Mouse (Mus musculus): ENCODE measurements around the gene Stab2. TPM values are rescaled to one million over a fixed set of nuclear protein-coding genes. Genes with fewer than 3 reads are reported as not detected.

Stab2 gene
- polyA plus RNA-seq, 1 experiment from 2014 or later, result 1.6 TPM

DNA sequence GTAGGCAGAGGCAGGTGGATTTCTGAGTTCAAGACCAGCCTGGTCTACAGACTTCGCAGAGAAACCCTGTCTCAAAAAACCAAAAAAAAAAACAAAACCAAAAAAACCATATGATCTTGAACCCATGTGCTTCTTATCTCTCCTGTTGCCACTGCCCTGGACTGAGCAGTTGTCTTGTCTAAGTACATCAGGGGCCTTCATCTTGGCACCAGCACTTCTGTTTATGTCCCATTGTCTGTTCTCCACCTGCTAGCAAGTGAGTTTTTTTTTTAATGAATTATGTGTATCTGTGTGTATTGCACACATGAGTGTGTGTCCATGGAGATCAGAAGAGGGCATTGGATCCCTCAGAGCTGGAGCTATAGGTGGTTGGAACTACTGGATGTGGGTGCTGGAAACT, 200.5 kb downstream of the Stab2 start:
- Histone ChIP-seq H3K4me2 (replicated peaks; ENCODE audit: low read depth, low read length) (no peak overlapping the region), H3K4me1 (ENCODE audit: insufficient read depth, low read length) (peaks cover 5% of the 10 kb centered on the region; the same call in 1 of the 2 replicates), H3K9ac (replicated peaks; ENCODE audit: low read length) (no peak overlapping the region), H3K4me3 (ENCODE audit: low read length) (no peak overlapping the region), H3K36me3 (ENCODE audit: insufficient read depth, low read length) (no peaks in the 10 kb centered on the region), H3K27me3 (ENCODE audit: insufficient read depth, low read length) (no peaks in the 10 kb centered on the region), H3K9me3 (ENCODE audit: low read length) (no peaks in the 10 kb centered on the region), H3K27ac (ENCODE audit: low read length) (no peak overlapping the region)
- no peak for ATAC-seq (ENCODE audit: low FRiP score, low TSS enrichment)
- 100% methylated on average over 1 of the region's 1 CpGs for WGBS

DNA sequence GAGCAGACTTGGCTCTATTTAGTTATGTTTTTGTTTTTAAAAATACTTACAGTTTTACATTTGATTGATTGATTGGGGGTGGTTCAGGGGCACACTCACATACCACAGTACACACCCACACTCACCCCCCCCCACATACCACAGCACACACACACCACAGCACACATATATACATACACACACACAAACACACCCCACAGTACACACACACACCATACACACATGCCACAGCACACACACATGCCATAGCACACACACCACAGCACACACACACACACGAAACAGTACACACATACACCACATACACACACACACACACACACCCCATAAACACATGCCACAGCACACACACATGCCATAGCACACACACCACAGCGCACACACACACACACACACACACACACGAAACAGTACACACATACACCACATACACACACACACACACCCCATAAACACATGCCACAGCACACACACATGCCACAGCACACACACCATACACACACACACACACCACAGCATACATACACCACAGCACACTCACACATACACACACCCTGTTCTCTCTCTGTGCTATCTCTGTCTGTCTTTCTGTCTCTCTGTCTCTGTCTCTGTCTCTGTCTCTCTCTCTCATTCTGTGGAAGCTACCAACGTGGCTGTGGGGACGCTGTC, 211.6 kb downstream of the Stab2 start:
- H3K27ac ChIP-seq (ENCODE audit: low read length), result no peak overlapping the region
- peak; percentile 46; the same call in 1 of the 2 replicates for ATAC-seq (ENCODE audit: low FRiP score, low TSS enrichment)
- H3K4me2 ChIP-seq (replicated peaks; ENCODE audit: low read depth, low read length), result no peak overlapping the region
- 93% methylated on average over 5 of the region's 5 CpGs for WGBS
- no peaks in the 10 kb centered on the region for H3K9me3 ChIP-seq (ENCODE audit: low read length)
- H3K27me3 ChIP-seq (ENCODE audit: insufficient read depth, low read length), result no peaks in the 10 kb centered on the region
- no peaks in the 10 kb centered on the region for H3K36me3 ChIP-seq (ENCODE audit: insufficient read depth, low read length)
- peaks cover 6% of the 10 kb centered on the region; the same call in 1 of the 2 replicates for H3K4me1 ChIP-seq (ENCODE audit: insufficient read depth, low read length)
- no peak overlapping the region for H3K9ac ChIP-seq (replicated peaks; ENCODE audit: low read length)
- no peak overlapping the region for H3K4me3 ChIP-seq (ENCODE audit: low read length)

DNA sequence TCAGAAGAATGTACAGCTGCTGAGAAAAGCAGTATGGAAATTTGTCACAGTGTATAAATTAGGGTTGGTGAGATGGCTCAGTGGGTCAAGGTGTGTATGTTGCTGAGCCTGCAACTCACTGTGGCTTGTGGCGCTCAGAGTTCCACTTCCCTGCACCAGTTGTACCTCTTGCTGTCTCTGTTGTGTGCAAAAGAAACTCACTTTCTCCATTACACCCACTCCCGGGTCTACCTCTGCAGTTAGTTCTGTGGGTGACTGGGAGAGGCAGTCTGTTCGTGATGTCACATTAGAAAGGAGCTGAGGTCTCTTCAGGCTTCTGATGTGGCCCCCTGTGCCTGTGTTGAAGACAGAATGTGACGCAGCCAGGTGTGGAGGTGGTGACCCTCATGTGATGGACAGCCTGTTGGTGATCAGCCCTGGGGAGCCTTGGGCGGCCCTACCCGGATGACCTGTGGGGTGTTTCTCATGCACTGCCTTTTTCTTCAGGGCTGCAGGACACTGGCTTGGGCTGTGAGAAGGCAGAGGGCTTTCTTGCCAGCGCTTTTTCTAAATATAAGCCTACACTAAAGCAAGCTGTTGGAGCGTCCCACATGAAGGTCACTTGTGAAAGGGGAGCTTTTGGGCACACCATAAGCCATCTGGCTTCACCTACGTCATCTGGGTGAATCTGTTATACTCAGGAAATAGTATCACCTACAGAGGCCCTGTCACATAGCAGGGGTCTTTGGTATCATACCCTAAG, 212.9 kb downstream of the Stab2 start:
- no peak overlapping the region for H3K9ac ChIP-seq (replicated peaks; ENCODE audit: low read length)
- WGBS, result 83% methylated on average over 9 of the region's 9 CpGs
- H3K4me1 ChIP-seq (ENCODE audit: insufficient read depth, low read length), result peaks cover 6% of the 10 kb centered on the region; the same call in 1 of the 2 replicates
- H3K9me3 ChIP-seq (ENCODE audit: low read length), result no peaks in the 10 kb centered on the region
- H3K4me2 ChIP-seq (replicated peaks; ENCODE audit: low read depth, low read length), result no peak overlapping the region
- no peak for ATAC-seq (ENCODE audit: low FRiP score, low TSS enrichment)
- H3K4me3 ChIP-seq (ENCODE audit: low read length), result no peak overlapping the region
- H3K27ac ChIP-seq (ENCODE audit: low read length), result no peak overlapping the region
- H3K36me3 ChIP-seq (ENCODE audit: insufficient read depth, low read length), result no peaks in the 10 kb centered on the region
- H3K27me3 ChIP-seq (ENCODE audit: insufficient read depth, low read length), result no peaks in the 10 kb centered on the region

DNA sequence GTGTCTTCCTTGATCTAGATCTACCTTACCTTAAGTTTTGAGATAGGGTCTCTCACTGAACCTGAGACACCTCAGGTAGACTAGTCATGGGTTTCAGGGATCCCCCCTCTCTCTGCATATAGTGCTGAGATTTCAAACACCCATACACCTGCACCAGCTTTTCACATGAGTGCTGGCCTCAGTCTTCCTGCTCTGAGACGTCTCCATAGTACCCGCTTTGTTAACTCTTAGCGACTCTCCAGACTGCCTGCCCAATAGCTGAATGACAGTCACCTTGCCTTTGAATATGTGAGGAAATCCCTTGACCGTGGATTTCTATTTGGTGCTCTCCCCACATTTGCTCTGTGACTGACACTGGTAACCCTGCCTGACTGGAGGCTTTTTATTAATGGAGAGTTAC, 213.6 kb downstream of the Stab2 start:
- ATAC-seq (ENCODE audit: low FRiP score, low TSS enrichment), result no peak
- Histone ChIP-seq H3K27me3 (ENCODE audit: insufficient read depth, low read length) (no peaks in the 10 kb centered on the region), H3K9ac (replicated peaks; ENCODE audit: low read length) (no peak overlapping the region), H3K4me3 (ENCODE audit: low read length) (no peak overlapping the region), H3K4me2 (replicated peaks; ENCODE audit: low read depth, low read length) (no peak overlapping the region), H3K4me1 (ENCODE audit: insufficient read depth, low read length) (peaks cover 6% of the 10 kb centered on the region; the same call in 1 of the 2 replicates), H3K27ac (ENCODE audit: low read length) (no peak overlapping the region), H3K9me3 (ENCODE audit: low read length) (no peaks in the 10 kb centered on the region), H3K36me3 (ENCODE audit: insufficient read depth, low read length) (no peaks in the 10 kb centered on the region)
- 90% methylated on average over 4 of the region's 4 CpGs for WGBS

DNA sequence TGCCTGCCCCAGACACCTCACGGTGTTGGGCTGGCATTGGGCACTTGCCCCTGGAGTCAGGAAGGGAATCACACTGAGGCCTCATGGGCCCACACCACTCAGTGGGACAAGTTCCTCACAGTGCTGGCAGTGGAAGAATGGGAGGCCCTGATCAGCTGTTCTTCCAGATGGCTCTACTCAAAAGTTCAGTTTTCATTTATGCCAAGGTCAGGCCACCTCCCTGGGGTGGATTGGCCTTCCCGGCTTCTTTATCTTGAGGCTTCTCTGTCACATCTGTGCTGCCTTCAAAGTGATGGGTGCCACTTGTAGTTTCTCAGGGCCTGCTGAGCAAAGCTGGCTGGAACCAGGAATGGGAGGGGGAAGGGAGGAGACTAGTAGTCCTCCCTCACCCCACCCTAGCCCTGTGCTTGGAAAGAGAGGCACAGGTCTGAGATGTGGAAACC, 214.3 kb downstream of the Stab2 start:
- H3K27me3 ChIP-seq (ENCODE audit: insufficient read depth, low read length), result no peaks in the 10 kb centered on the region
- no peak overlapping the region for H3K4me2 ChIP-seq (replicated peaks; ENCODE audit: low read depth, low read length)
- H3K36me3 ChIP-seq (ENCODE audit: insufficient read depth, low read length), result no peaks in the 10 kb centered on the region
- 68% methylated on average over 2 of the region's 2 CpGs for WGBS
- H3K9me3 ChIP-seq (ENCODE audit: low read length), result no peaks in the 10 kb centered on the region
- peak; percentile 54 for ATAC-seq (ENCODE audit: low FRiP score, low TSS enrichment)
- H3K4me1 ChIP-seq (ENCODE audit: insufficient read depth, low read length), result peaks cover 6% of the 10 kb centered on the region; the same call in 1 of the 2 replicates
- H3K4me3 ChIP-seq (ENCODE audit: low read length), result no peak overlapping the region
- no peak overlapping the region for H3K9ac ChIP-seq (replicated peaks; ENCODE audit: low read length)
- H3K27ac ChIP-seq (ENCODE audit: low read length), result no peak overlapping the region

DNA sequence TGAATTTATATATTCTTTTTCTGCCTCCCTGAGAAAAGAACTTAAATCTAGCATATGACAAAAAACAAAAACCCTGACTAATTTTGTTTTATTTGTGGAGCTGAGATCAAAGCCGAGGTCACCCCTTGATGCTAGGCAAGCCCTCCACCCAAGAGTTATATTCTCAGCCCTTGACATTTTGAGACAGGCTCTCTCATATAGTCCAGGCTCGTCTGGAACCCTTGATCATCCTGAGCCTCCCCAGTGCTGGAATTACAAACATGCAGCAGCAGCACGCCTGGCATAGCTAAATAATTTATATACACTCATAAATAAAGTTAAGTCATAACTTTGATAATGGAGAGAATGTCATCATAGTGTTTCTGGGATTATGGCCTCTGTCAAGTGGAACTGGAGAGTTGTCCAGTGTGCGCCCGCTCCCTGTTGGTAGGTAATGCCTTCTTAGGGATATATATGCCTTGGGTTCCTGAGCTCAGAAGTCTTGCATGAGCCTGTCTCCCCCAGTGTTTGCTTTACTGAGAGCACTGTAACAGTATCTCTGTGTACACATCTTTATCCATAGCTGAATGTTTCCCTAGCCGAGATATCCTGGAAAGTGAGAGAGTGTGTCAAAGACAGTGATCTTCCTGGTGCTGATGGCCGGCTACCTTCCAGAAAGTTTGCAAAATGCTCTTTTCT, 216.2 kb downstream of the Stab2 start:
- Histone ChIP-seq H3K4me1 (ENCODE audit: insufficient read depth, low read length) (peaks cover 6% of the 10 kb centered on the region; the same call in 1 of the 2 replicates), H3K27ac (ENCODE audit: low read length) (no peak overlapping the region), H3K9me3 (ENCODE audit: low read length) (no peaks in the 10 kb centered on the region), H3K9ac (replicated peaks; ENCODE audit: low read length) (no peak overlapping the region), H3K27me3 (ENCODE audit: insufficient read depth, low read length) (no peaks in the 10 kb centered on the region), H3K4me2 (replicated peaks; ENCODE audit: low read depth, low read length) (no peak overlapping the region), H3K4me3 (ENCODE audit: low read length) (no peak overlapping the region), H3K36me3 (ENCODE audit: insufficient read depth, low read length) (no peaks in the 10 kb centered on the region)
- WGBS, result 51% methylated on average over 7 of the region's 7 CpGs
- ATAC-seq (ENCODE audit: low FRiP score, low TSS enrichment), result no peak

Other genes with a start within 250 kb of the Stab2 start
- not detected in 2 replicates for gene Gm49358, start 244.1 kb downstream of the Stab2 start, polyA plus RNA-seq (2015; fragmentation: Nextera tagmentation; extraction: Ambion mirVana)
- 1.4 and 1.7 TPM in 2 replicates for gene Nt5dc3, start 229.0 kb downstream of the Stab2 start, polyA plus RNA-seq (2015; fragmentation: Nextera tagmentation; extraction: Ambion mirVana)
- gene 1700113H08Rik, start 50.0 kb upstream of the Stab2 start, polyA plus RNA-seq (2015; fragmentation: Nextera tagmentation; extraction: Ambion mirVana), result not detected in 2 replicates